16 mouse cellular contexts compared by ENCODE assay signal in the genomic region with DNA sequence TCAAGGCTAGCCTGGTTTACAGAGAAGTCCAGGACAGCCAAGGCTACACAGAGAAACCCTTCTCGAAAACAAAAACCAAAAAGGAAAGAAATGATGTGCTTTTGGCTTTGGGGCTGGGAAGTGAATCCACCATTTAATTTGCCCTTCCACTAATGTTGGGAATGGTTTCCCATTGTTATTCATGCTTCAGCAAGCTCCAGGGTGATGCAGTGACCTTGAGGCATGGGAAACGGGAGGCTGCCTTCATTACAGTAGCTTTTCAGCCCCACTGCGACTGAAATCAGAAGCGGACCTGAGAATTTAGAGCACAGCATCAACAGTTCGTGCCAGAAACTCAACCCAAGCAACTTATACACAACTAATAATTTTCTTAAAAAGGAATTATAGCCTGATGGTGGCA.
"Had no signal": no experiment of that assay in that cellular context is flagged by ENCODE, and none has a peak within 500 bp of the region (broad histone marks: within the 10 kb centered on the region; RNA-seq: fewer than 3 reads in every experiment).

No protein-coding gene starts in this region.

- DNase-seq: heart, postnatal 10 days; heart, postnatal 14 days; heart, postnatal 36 days; heart, postnatal 4 days; kidney, adult 11 months; kidney, adult 18-20 months; kidney, adult 2 months; kidney, adult 8-10 months; kidney, adult 9 months; kidney, postnatal 10 days; kidney, postnatal 14 days; kidney, postnatal 25 days; kidney, postnatal 36 days; kidney, postnatal 4 days; layer of hippocampus, adult 9-11 months; layer of hippocampus, postnatal 36 days had no signal
